Mouse (Mus musculus): ENCODE data around the gene Agpat1.

Agpat1 gene

GRCm38 (mm10) chr17:34606186-34607039, 2.4 kb downstream of the Agpat1 start:
- no peak for DNase-seq (ENCODE audit: low spot score)

- DNase-seq (ENCODE audit: low spot score), result peak; percentile 73
Observed at GRCm38 (mm10) chr17:34607997-34608396, 3.9 kb downstream of the Agpat1 start.

- DNase-seq (ENCODE audit: low spot score), result no peak
Observed at GRCm38 (mm10) chr17:34611050-34611449, 7.0 kb downstream of the Agpat1 start.

- no peak for DNase-seq (ENCODE audit: low spot score)
Observed at GRCm38 (mm10) chr17:34613054-34613645, 9.1 kb downstream of the Agpat1 start.

- no peak for DNase-seq (ENCODE audit: low spot score)
Observed at GRCm38 (mm10) chr17:34613830-34614229, 9.8 kb downstream of the Agpat1 start.

GRCm38 (mm10) chr17:34615871-34616270, 11.8 kb downstream of the Agpat1 start, which contains the start of gene Egfl8:
Egfl8 (minus strand) TSS chr17:34615971.
- no peak for DNase-seq (ENCODE audit: low spot score)

GRCm38 (mm10) chr17:34618999-34619398, 14.9 kb downstream of the Agpat1 start:
- peak; percentile 79 for DNase-seq (ENCODE audit: low spot score)

- DNase-seq (ENCODE audit: low spot score), result no peak
Observed at GRCm38 (mm10) chr17:34621006-34621405, 16.9 kb downstream of the Agpat1 start.

GRCm38 (mm10) chr17:34623161-34623560, 19.1 kb downstream of the Agpat1 start:
- no peak for DNase-seq (ENCODE audit: low spot score)

GRCm38 (mm10) chr17:34624981-34625380, 20.9 kb downstream of the Agpat1 start:
- DNase-seq (ENCODE audit: low spot score), result no peak

GRCm38 (mm10) chr17:34626062-34626772, 22.2 kb downstream of the Agpat1 start:
- no peak for DNase-seq (ENCODE audit: low spot score)

- DNase-seq (ENCODE audit: low spot score), result no peak
Observed at GRCm38 (mm10) chr17:34626773-34627092, 22.7 kb downstream of the Agpat1 start.

GRCm38 (mm10) chr17:34627093-34627942, 23.3 kb downstream of the Agpat1 start:
- DNase-seq (ENCODE audit: low spot score), result peak; percentile 88

- peak; percentile 63 for DNase-seq (ENCODE audit: low spot score)
Observed at GRCm38 (mm10) chr17:34627943-34628643, 24.0 kb downstream of the Agpat1 start, which contains the start of gene Ppt2. Ppt2 (minus strand) TSS chr17:34628510.

- no peak for DNase-seq (ENCODE audit: low spot score)
Observed at GRCm38 (mm10) chr17:34628644-34628967, 24.5 kb downstream of the Agpat1 start.

- no peak for DNase-seq (ENCODE audit: low spot score)
Observed at GRCm38 (mm10) chr17:34629221-34629751, 25.2 kb downstream of the Agpat1 start, which contains the start of gene Prrt1. Prrt1 (plus strand) TSS chr17:34629533.

- no peak for DNase-seq (ENCODE audit: low spot score)
Observed at GRCm38 (mm10) chr17:34629796-34630603, 25.9 kb downstream of the Agpat1 start.

GRCm38 (mm10) chr17:34630761-34631301, 26.8 kb downstream of the Agpat1 start:
- DNase-seq (ENCODE audit: low spot score), result no peak

GRCm38 (mm10) chr17:34631647-34632046, 27.6 kb downstream of the Agpat1 start:
- DNase-seq (ENCODE audit: low spot score), result no peak

GRCm38 (mm10) chr17:34632261-34632691, 28.2 kb downstream of the Agpat1 start:
- peak; percentile 84 for DNase-seq (ENCODE audit: low spot score)

Data from urinary bladder, postnatal 14 days (tissue).